Mouse (Mus musculus) spleen, adult 12 weeks (tissue): ENCODE results near the gene Anapc15.

ENCODE experiments used
- DNase-seq: peaks from one replicate; pipeline ENCODE4 v3.0.0; 2022; ENCODE audit warnings: low spot score

The Anapc15 gene

DNA sequence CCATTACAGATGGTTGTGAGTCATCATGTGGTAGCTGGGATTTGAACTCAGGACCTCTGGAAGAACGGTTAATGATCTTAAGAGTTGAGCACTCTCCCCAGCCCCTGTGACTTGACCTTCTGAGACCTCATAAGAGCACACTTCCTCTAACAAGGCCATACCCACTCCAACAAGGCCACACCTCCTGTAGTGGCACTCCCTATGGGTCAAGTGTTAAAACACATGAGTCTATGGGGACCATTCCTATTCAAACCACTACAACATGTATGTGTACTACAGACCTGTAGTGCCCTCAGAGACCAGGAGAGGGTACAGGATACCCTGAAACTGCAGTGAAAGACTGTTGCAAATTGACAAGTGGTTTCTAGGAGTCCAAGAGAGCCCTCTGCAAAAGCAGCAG is 15.6 kb upstream of the Anapc15 start:
- DNase-seq, result no peak

DNA sequence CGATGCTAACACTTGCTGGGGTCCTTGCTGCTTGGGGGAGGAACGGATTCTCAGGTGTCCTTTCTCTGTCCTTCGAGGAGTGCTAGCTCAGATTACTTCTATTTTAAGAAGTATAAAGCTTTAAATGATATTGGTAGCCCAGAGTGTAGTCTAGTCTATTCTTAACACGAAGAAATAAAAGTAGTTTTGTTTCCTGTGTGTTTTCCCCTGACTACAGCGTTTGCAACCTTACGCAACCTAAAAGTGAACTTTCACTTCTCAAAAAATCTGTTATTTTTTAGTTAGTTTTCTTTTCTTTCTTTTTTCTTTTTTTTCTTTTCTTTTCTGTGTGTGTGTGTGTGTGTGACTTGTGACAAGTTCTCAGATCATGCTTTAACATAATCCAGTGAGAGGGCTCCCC is 11.8 kb upstream of the Anapc15 start:
- DNase-seq, result no peak

GRCm38 (mm10) chr7:101852846-101853245 is 10.7 kb upstream of the Anapc15 start:
- DNase-seq, result no peak

GRCm38 (mm10) chr7:101853816-101854215 is 9.7 kb upstream of the Anapc15 start:
- DNase-seq, result no peak

GRCm38 (mm10) chr7:101857094-101857493 is 6.4 kb upstream of the Anapc15 start, which contains the start of gene Folr2:
Folr2 (minus strand) TSS chr7:101857194.
- DNase-seq, result no peak

DNA sequence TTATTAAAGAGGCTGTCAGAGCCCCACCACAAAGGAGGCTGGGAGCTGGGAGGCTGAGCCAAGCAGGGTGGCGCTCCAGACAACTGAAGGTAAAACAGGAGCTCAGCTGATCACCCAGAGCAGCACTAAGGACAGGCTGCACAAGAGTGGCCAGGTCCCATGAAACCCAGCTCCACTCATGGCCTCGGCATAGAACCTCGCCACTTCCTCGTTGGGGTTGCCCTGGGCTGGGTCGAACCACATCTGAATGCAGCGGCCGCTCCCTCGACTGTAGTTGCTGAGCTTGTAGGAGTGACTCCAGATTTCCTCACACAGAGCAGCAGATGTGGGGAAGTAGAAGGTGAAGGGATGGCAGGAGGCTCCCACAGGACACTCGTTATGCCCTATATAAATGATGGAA is 5.2 kb upstream of the Anapc15 start:
- DNase-seq, result no peak

DNA sequence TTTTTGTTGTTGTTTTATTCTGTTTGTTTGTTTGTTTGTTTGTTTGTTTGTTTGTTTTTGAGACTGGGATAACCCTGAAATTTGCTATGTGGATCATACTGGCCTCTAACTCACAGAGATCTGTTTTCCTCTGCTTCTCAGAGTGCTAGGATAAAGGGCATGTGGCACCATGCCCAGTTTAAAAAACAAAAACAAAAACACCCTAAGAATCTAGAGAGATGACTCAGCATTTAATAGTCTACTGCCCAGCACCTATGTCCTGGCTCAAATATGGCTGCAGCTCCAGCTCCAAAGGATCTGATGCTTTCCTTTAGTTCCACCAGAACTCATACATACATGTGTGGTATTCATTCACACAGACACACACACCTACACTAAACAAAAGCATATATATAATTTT is 2.5 kb upstream of the Anapc15 start:
- DNase-seq, result no peak

DNA sequence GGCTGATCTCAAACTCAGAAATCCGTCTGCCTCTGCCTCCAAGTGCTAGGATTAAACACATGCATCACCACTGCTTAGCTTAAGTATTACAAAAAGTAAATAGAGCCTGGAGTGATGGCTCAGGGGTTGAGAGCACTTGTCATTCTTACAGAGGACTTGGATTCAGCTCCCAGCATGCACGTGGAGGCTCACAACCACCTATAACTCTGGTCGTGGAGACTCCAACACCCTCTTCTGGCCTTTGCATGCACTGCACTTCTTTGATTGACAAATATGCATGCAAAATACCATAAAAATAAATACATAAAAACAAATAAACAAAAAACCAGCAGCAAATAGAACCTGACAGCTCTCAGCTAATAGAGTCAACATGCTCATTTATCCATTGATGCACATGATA is 1.2 kb upstream of the Anapc15 start:
- DNase-seq, result no peak

DNA sequence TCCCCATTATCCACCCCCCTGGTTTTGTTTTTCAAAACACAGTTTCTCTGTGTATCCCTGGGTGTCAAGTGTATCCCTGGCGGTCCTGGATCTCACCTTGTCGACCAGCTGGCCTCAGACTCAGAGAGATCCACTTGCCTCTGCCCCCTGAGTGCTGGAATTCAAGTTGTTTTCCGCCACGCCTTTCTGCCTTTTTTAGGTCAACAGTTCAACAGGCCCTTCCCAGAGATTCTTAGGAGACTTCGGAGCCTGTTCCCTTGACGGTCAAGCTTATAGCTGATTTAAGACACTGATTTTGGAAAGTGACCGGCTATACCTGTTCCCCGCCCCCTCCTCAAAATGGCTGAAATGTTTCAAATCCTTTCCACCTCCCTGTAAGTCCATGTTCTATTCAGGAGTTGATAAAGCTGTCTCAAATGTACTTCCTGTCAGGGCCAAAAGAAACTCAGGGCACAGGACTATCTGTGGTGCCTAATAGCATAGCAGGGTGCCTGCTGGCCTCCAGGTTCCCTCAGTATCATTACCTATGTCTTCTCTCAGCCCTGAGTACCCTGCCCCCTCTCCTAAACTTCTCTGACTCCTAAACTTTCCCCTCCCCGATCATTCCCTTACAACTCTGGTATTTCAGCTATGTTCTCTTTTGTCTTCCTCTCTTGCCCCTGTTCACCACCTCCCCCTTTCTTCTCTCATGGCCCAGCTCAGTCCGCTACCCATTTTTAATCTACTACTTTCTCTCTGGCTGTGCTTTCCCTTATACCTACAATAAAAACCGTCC is 3.2 kb downstream of the Anapc15 start:
- no peak for DNase-seq

DNA sequence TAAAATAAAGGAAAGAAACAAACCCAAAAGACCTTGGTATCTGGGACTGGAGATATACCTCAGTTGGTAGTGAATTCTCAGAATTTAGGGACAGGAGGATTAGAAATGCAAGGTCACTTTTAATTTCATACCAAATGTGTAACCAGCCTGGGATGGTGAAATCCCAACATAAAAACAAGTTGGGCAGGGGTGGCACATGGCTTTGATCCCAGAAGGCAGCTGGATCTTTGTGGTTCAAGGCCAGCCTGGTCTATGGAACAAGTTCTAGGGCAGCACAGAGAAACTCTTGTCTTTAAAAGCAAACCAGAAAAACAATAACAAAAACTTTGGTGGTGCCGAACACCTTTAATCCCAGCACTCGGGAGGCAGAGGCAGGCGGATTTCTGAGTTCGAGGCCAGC is 4.0 kb downstream of the Anapc15 start:
- no peak for DNase-seq

DNA sequence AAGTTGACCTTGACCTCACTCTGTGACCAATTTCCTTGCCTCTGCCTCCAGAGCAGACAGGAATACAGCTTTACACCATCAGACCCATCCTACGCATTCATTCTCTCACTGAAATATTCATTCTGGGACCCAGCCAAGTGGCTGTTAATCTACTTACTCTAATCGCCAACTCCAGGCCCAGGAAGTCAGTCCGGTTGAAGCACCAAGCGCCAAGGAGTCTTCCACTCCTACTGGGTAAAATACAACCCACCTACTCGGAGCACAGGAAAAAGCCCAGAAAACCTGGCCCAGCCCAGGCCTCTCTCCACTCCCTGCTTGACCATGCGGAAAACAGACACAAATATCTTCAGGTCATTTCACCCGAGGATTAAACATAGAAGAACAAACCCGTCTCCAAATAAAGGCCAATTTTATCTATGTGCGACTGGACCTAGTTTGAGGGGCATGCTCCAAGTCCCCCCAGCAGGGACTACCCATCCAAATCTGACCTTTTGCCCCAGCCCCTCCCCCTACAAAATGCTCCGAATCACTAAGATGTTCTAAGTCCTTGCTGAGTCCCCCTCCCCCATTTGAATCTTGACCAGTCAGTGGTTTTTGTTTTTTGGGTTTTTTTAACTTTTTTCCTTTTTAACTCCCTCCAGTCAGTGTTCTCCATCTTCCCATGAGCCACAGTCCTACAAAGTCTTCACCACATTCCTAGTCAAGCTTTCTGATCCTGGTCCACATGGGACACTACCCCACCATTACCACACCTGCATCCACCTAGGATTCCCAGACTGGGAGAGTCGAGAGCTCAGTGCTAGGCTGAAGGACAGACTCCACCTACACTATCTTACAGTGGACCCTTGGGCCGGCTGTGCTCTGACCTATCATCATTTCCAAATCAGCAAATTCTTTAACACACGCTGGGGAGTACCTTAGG is 5.0 kb downstream of the Anapc15 start:
- DNase-seq, result no peak

GRCm38 (mm10) chr7:101869163-101869500 is 5.6 kb downstream of the Anapc15 start:
- no peak for DNase-seq

- DNase-seq, result no peak
Measured at GRCm38 (mm10) chr7:101870629-101871028, 7.1 kb downstream of the Anapc15 start, which contains the start of gene Folr1. Folr1 (minus strand) TSS chr7:101870788.

DNA sequence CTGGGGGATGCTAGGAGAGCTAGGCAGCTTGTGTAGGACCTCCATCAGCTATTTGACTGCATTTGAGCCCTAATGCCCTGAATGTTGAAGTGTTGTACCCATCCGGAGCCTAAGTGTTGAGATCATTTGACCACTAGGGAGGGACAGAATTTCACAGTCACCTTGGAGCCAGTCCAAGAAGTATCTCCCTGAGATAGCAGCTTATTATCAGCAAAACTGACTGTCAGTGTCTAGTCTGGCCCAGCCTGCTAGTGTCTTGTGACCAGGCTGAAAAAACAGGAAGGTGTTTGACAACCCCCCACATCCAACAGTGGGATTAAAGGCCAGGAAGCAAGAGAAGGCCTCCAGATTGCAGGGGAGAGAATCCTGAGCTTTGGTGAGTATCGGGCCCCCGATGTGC is 7.8 kb downstream of the Anapc15 start:
- no peak for DNase-seq

GRCm38 (mm10) chr7:101875978-101876377 is 12.5 kb downstream of the Anapc15 start:
- no peak for DNase-seq

DNA sequence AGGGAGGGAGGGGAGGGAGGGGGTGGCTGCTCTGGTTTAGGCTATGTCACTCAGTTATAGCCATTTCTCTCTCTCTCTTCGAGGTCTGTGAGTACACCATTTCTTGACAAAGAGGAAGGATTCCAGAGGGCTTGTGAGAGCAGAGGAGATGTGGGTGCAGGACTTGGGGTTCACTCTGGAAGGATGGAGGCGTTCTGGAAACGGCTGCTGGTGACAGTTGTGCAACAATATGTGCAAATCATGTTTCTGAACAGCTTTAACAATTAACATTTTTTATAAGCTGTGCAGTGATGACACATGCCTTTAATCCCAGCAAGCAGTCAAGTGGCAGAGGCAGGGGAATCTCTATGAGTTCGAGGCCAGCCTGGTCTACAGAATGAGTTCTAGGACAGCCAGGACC is 17.3 kb downstream of the Anapc15 start:
- DNase-seq, result no peak

DNA sequence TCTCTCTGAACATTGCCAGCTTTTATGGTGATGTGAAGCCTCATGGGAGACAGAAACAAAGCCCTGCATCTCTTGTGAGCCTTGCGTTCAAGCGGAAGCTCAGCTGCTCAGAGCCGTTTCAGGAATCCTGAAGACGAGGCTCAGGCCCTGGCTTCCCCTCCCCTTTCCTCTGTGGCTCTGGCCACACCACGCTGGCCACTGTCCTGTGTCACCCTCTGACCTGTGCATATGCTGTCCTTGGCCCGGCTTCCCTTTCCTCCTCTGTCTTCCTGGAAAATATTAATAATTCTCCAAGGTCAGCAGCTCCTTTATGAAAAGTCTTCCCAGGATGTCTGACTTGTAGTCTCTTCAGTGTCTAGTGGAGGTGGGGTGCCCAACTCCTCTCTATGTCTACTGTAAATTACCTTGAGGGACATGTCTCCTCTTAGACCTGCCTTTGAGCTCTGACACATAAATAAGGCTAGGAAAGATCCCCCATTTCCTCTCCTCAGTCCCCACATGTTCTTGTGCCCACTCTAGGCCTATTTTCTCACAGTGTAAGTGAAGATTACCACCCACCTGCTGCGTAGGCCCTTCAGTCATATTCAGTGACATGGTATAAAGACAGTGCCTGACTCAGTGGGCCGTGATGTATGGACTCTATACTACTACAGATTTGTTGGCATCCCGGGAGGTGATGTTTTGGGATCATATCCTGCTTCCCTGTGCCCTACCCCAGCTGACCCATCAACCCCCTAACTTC is 19.1 kb downstream of the Anapc15 start:
- DNase-seq, result no peak

DNA sequence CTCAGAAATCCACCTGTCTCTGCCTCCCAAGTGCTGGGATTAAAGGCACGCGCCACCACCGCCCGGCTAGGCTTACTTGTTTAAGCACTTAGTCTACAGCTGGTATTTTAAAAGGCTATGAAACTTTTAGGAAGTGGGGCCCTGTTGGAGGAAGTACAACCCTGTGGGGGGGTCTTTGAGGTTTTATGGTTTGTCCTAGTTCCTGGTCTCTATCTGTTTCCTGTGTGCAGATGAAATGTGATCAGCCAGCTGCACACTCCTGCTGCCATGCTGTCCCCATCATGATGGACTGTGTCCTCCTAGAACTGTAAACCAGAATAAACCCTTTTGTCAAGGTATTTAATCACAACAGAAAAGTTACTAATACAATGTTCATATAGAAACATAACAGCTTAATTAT is 20.6 kb downstream of the Anapc15 start:
- DNase-seq, result no peak

DNA sequence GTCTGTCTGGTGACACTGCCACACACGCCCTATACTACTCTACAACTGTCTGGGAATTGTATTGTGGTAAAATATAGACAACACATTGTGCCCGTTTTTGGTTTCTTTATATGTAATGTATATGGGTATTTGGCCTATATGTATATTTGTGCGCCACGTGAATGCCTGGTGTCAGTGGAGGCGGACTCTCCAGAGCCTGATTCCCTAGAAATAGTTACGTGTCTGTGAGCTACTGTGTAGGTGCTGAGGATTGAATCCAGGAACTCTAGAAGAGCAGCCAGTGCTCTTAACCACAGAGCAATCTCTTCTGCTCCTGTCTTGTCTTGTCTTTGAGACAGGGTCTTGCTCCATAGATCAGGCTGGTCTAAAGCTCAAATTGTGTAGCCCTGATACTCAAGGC is 22.8 kb downstream of the Anapc15 start:
- DNase-seq, result no peak

DNA sequence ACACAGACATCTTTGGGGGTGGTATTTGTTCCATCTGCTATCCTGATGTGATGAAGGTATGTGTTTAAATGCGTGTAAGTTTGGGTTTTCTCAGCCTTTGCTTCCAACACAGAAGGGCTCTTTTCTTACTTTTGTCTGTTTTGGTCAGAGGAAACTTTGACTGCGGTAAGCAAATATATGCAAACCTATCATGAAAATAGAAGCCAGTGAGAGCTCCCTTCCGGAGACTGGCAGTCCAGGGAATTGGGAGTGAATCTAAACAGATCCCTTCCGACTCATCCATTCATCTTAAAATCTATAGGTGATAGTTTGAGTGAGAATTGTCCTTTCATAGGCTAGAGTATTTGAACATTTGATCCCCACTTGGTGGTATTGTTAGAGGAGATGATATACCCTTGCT is 24.9 kb downstream of the Anapc15 start:
- no peak for DNase-seq

DNA sequence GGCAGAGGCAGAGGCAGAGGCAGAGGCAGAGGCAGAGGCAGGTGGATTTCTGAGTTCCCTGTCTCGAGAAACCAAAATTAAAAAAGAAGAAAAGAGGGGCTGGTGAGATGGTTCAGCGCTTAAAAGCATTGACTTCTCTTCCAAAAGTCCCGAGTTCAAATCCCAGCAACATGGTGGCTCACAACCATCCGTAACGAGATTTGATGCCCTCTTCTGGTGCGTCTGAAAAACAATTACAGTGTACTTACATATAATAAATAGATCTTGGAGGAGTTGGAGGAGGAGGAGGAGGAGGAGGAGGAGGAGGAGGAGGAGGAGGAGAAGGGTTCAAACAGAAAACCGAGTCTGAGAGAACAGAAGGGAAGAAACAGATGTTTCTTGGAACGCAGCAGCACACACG is 32.2 kb downstream of the Anapc15 start:
- DNase-seq, result no peak
